Mouse (Mus musculus): ENCODE results near the gene Rnf19b.

DNA sequence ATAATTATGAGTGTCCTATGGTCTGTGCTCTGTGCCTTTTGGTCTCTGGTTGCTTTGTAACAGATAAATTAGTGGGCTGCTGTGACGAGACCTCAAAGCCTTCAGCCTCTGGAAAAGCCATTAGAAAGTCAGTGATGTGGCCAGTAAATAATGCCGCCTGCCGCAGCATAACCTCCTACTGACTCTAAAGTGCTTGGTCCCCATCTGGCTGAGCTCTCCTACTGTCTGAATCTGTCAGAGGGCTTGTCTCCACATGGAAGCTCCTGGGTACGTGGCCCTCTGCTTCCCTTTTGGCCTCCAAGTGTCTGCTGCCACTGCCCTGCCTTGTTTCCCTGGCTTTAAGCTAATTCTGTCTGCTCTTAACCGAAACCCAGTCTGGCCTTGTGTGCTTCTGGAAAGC is 48.5 kb upstream of the Rnf19b start:
- TF ChIP-seq ZC3H11A (IDR thresholded peaks at IDR 0.05; ENCODE audit: borderline replicate concordance, low read depth, low read length) (no peak), ZNF384 (IDR thresholded peaks at IDR 0.05; ENCODE audit: low read depth, low read length) (no peak), CHD2 (IDR thresholded peaks at IDR 0.05; ENCODE audit: low read depth, low read length) (no peak), MAFK (IDR thresholded peaks at IDR 0.05; ENCODE audit: insufficient read depth, low read depth, low read length) (no peak), HCFC1 (IDR thresholded peaks at IDR 0.05; ENCODE audit: borderline replicate concordance, insufficient read depth, low read length) (no peak)

All from ES-E14 (cell line).